Mouse (Mus musculus) heart, postnatal 0 days (tissue): ENCODE results near the gene Mrps21.

ENCODE experiments used
- CTCF ChIP-seq: IDR thresholded peaks from 2 replicates; pipeline ENCODE4 v1.5.1; 2016; ENCODE audit warnings: antibody characterized with exemption, control low read depth, low read depth
- EP300 ChIP-seq: IDR thresholded peaks from 2 replicates; pipeline ENCODE4 v1.6.1; 2016; ENCODE audit warnings: antibody characterized with exemption, low read depth

DNA sequence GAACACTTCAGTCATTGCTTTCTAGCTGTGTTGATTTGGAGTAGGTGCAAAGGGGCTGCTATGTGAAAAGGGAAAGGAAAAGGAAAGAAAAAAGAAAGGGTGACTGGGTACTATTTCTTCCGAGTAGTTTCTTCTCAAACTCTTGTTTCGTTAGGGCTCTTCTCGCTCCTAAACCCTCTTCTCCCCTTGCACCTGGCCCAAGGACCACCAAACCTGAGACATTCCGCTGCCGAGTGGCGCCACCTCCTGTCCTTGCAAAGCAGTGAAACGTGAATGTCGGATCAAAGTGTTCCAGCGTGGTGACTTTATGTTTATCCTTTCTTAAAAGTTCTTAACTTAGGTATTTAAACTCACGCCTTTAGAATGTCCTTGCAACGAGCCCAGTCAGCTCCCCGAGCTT, 35.5 kb upstream of the Mrps21 start:
- peak; percentile 92 for TF ChIP-seq CTCF
- no peak for TF ChIP-seq EP300
